Mouse (Mus musculus): ENCODE results near the gene Slc22a14.

DNA sequence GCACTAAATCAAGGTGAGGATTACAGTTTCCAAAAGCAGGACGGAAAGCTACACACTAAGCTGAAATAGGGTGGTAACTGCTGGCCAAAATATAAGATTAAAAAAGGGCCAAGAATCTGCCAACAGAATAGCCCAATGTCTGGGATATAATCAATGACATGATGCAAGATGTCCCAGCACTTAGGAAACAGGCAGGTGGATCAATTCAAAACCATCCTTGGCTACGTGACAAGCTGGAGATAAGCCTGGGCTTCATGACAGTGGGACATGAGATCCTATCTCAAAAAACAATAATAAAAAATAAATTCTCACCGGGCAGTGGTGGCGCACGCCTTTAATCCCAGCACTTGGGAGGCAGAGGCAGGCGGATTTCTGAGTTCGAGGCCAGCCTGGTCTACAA lies 59.5 kb downstream of the Slc22a14 start:
- TF ChIP-seq CTCF (IDR thresholded peaks at IDR 0.05; ENCODE audit: control insufficient read depth, insufficient read depth, insufficient replicate concordance, low read depth, low read length) (no peak), POLR2A (IDR thresholded peaks at IDR 0.05; ENCODE audit: control insufficient read depth, low read depth, low read length) (no peak)
